Mouse (Mus musculus): ENCODE measurements at regions not wholly inside any gene's neighbourhood (a gene's known extent, or its start where the extent isn't known, plus 50 kb on each side); places are given as distances from the start of the nearest gene placed in this dataset.

GRCm38 (mm10) chr12:9921591-9922198 lies 351.8 kb downstream of the Osr1 start:
- no peak for DNase-seq (ENCODE audit: low read depth, low spot score)

GRCm38 (mm10) chr12:9924561-9924960 lies 354.6 kb downstream of the Osr1 start:
- no peak for DNase-seq (ENCODE audit: low read depth, low spot score)

- no peak for DNase-seq (ENCODE audit: low read depth, low spot score)
Observed at GRCm38 (mm10) chr12:9934158-9934557, 364.2 kb downstream of the Osr1 start.

- DNase-seq (ENCODE audit: low read depth, low spot score) = no peak
Observed at GRCm38 (mm10) chr12:9941357-9941756, 371.4 kb downstream of the Osr1 start.

GRCm38 (mm10) chr12:9941823-9942222 lies 371.9 kb downstream of the Osr1 start:
- no peak for DNase-seq (ENCODE audit: low read depth, low spot score)

GRCm38 (mm10) chr12:9948784-9949183 lies 378.9 kb downstream of the Osr1 start:
- DNase-seq (ENCODE audit: low read depth, low spot score) = no peak

- peak; percentile 30 for DNase-seq (ENCODE audit: low read depth, low spot score)
Observed at GRCm38 (mm10) chr12:9952372-9952771, 382.5 kb downstream of the Osr1 start.

- no peak for DNase-seq (ENCODE audit: low read depth, low spot score)
Observed at GRCm38 (mm10) chr12:9954178-9954888, 384.4 kb downstream of the Osr1 start.

- no peak for DNase-seq (ENCODE audit: low read depth, low spot score)
Observed at GRCm38 (mm10) chr12:9969390-9969789, 399.5 kb downstream of the Osr1 start.

- DNase-seq (ENCODE audit: low read depth, low spot score) = no peak
Observed at GRCm38 (mm10) chr12:9970771-9971170, 399.0 kb upstream of the Nt5c1b start.

- peak; percentile 59 for DNase-seq (ENCODE audit: low read depth, low spot score)
Observed at GRCm38 (mm10) chr12:9978494-9979112, 391.2 kb upstream of the Nt5c1b start.

- no peak for DNase-seq (ENCODE audit: low read depth, low spot score)
Observed at GRCm38 (mm10) chr12:9979113-9979507, 390.7 kb upstream of the Nt5c1b start.

GRCm38 (mm10) chr12:9991305-9991704 lies 378.5 kb upstream of the Nt5c1b start:
- peak; percentile 29 for DNase-seq (ENCODE audit: low read depth, low spot score)

- DNase-seq (ENCODE audit: low read depth, low spot score) = no peak
Observed at GRCm38 (mm10) chr12:9995670-9996069, 374.1 kb upstream of the Nt5c1b start.

- DNase-seq (ENCODE audit: low read depth, low spot score) = no peak
Observed at GRCm38 (mm10) chr12:9996455-9997189, 373.2 kb upstream of the Nt5c1b start.

- no peak for DNase-seq (ENCODE audit: low read depth, low spot score)
Observed at GRCm38 (mm10) chr12:9997190-9997561, 372.6 kb upstream of the Nt5c1b start.

- no peak for DNase-seq (ENCODE audit: low read depth, low spot score)
Observed at GRCm38 (mm10) chr12:9997571-9997970, 372.2 kb upstream of the Nt5c1b start.

- no peak for DNase-seq (ENCODE audit: low read depth, low spot score)
Observed at GRCm38 (mm10) chr12:9999933-10000332, 369.8 kb upstream of the Nt5c1b start.

GRCm38 (mm10) chr12:10008473-10008872 lies 361.3 kb upstream of the Nt5c1b start:
- DNase-seq (ENCODE audit: low read depth, low spot score) = no peak

GRCm38 (mm10) chr12:10016710-10017581 lies 352.8 kb upstream of the Nt5c1b start:
- no peak for DNase-seq (ENCODE audit: low read depth, low spot score)

GRCm38 (mm10) chr12:10035479-10035878 lies 334.3 kb upstream of the Nt5c1b start:
- DNase-seq (ENCODE audit: low read depth, low spot score) = no peak
